Mouse (Mus musculus) right cerebral cortex, adult 18-20 months (tissue): ENCODE measurements around the gene Erf.
A peak's percentile ranks its signal among the peaks of the same experiment; 100 is the strongest.

Experiments used
- DNase-seq: peaks from one replicate; pipeline ENCODE4 v3.0.0; 2022; ENCODE audit warnings: mixed read lengths

Erf gene

DNA sequence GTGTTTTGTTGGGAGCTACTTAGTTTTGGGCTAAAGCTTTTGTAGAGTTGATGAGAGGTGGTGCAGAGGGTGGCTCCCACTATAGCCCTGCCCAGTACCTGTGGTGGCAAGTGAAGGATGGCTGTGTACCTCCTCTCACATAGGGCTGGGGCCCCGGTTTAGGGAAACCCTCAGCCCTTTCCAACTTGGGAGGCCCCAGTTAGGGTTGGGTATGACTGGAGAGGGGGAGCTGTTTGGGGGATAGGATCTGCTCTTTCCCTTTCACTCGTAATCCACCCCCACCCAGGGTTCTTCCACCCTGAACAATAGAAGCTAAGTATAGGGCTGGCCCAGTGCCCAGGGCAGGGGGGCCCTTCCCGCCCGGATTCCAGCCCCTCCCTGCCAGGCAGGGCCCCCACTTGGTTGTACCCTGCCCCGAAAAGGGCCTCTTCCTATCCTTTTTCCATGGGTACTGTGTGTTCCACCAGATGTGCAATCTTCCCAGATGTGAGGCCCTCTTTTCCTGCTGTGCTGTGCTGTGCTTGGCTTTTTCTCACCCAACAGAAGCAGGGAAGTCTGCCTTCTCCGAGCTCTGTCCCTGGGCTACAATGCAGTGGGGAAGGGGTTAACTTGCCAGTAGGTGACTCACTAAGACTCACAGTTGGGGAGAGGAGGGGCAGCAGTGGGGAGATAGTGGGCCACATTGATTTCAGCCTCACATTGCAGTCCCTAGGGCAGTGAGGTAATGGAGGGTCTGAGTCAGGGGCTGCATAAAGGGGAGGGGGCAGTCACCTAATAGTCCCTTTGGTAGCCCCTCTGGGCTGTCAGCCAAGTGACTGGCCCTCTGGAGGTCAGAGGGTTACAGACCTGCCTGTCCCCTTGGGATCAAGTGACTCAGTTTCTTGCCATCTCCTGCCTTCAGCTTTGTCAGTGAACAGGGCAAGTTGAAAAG is 29.6 kb upstream of the Erf start:
- peak; percentile 32 for DNase-seq

DNA sequence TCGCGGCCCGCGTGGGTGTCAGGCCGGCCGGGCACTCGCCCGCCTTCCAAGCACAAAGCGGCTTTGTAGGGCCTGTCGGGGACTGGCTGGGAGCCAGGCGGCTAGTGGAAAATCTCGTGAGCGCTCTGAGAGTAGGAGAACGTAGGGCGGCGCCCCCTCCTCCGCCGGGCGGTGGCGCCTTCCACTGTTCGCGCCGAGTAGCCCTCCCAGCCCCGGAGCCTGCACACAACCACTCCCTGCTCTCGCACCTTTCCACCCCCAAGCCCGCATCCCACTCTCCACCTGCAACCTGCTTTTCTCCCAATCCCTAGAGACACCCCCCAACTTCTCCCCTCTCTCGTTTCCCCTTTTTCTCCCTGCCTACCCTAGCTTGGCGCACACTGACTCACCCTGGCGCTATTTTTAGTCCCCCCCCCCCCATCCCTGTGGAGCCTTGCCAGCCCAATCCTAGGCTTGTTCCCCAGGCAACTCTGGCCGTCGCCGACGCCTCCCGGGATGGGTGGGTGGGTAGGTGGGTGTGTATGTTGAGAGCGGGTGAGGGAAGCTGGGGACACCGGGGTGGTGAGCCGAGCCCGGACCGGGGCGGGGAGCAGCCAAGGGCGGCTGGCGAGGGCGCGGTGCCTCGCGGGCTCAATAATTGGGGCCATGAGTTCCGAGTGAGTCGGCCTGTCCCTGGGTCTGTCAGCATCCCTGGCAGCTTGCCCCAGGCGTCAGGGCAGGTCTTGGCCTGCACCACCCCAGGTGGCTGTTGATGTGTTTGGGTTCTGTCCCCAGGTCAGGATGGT is 28.7 kb upstream of the Erf start:
- peak; percentile 92 for DNase-seq

DNA sequence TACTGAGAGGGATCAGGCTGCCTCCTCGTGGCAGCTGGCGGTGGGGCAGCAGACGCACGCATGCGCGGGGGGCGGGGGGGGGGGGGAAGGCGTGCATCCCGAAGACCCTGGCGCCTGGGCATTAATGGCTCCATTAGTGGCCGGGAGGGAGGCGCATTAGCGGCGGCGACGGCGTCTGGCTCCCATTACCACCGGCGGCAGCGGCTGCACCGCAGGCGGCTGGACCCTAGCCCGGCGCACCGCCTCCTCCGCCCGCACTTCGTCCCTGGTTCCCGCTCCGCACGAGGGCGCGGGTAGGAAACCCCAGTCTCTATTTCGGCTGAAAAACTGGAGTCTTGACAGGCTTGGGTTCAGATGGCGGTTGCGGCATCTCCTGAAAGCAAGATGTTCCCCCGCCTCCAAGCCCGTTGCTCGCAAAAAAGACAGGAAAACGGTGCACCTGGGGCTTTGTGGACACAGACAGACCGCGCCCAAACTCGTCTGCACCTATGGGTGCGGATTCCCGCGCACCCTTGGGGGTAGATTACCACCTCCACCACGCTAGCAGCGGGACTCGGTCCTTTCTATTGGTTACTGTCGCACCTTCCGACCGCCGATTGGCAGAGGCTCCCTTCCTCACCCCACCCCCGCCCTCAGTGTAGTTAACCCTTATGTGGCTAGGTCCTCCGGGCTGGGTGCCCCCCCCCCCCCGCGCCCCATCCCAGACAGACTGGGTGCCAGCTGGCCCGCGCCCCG is 27.9 kb upstream of the Erf start:
- peak; percentile 88 for DNase-seq

DNA sequence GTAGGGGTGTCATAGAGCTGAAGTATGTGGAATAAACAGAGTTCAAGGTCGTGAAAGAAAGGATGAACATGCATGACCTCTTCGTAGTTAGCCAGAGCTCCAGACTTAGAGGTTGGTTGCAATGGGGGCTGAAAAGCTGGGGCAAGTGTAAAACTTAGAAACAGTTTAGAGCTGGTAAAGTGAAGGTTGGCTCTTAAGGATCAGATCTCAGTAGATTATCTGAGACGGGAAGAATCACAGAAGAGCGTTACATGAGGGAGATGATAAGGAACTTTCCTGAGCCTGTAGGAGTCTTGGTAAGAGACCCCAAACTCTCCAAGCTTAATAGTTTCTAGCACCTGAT is 27.4 kb upstream of the Erf start:
- DNase-seq, result no peak

DNA sequence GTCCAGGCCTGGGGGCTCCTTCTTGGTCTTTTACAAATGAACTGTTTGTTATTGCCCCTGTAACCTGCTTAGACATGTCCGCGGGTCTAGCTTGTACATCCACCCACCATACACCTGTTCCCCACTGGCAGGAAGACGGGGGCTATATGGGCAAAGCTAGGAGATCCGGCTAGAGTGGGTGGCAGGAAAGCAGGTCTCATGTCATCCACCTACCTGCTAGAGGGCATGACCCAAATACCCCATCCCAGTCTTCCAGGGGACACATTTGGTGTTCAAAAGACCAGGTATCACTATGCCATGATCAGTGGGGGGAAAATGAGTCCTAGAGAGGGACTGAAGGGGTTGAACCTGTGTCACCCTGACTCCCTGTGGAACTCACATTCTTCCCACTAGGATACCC is 26.8 kb upstream of the Erf start:
- DNase-seq, result no peak

DNA sequence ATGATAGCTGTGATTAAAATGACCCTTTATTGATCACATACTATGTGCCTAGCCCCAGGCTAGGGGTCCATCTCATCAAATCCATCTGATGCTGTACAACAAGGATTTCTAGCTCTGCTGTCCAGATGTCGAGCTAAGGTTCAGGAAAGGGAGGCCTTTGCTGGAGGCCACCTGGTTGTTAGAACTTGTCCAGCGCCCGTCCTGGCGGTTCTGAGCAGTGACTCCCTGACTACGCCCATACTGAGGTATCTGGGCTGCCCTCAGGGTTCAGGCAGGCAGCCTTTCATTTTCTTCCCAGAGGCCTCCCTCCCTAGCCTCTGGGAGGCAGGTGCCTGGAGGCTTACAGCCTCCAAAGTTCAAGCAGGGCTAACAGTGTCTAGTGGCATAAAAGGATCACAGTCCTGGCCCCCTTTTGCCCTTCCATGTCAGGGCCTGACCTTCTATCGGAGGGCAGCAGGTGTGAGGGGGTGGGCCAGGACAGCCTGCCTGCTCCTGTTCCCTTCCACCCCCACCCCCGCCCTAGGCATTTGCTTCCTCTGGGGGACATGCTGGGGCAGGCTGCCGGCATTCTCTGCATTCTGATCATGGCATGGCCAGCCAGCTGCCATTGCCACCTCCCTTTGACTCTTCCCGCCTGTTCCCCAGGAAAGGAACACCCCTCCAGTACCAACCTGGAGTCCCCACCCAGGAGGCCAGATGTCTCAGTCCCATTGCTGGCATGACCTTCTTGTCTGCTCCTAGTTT is 25.2 kb upstream of the Erf start:
- DNase-seq, result no peak

DNA sequence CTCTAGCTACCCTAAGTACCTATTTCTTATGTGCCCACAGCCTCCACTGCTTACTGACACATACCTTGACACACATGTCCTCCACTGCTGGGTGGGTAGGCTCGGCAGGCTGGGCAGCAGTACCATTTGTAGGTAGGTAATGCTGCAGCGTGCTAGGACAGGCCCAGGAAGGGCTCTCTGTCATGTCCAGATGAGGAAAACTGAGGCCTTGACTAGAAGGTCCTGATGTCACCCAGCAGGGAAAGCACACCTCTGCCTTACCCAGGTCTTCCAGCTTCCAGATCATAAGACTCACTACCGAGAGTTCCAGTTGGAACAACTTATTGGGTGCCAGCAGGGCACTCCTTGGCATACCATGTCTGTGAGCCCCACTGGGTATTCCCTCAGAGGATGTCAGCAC is 24.4 kb upstream of the Erf start:
- DNase-seq, result no peak

DNA sequence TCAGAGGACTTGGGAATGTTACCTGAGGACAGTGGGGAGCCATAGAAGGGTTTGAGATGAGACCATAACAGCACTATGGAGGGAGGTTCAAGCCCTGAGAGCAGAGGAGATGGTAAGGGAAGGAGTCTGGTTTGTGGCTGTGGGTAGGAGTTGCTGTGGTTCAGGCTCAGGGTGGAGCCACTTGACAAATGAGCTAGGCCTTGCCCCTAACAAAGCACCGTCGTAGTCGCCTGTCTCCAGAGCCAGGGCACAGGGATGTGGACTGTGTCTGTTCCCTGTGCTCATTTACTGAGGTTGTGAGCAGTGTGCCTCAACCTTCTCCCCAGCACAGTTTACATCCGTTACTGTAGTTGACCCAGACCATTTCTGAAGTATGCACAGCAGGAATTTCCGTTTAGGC is 24.0 kb upstream of the Erf start:
- DNase-seq, result no peak

DNA sequence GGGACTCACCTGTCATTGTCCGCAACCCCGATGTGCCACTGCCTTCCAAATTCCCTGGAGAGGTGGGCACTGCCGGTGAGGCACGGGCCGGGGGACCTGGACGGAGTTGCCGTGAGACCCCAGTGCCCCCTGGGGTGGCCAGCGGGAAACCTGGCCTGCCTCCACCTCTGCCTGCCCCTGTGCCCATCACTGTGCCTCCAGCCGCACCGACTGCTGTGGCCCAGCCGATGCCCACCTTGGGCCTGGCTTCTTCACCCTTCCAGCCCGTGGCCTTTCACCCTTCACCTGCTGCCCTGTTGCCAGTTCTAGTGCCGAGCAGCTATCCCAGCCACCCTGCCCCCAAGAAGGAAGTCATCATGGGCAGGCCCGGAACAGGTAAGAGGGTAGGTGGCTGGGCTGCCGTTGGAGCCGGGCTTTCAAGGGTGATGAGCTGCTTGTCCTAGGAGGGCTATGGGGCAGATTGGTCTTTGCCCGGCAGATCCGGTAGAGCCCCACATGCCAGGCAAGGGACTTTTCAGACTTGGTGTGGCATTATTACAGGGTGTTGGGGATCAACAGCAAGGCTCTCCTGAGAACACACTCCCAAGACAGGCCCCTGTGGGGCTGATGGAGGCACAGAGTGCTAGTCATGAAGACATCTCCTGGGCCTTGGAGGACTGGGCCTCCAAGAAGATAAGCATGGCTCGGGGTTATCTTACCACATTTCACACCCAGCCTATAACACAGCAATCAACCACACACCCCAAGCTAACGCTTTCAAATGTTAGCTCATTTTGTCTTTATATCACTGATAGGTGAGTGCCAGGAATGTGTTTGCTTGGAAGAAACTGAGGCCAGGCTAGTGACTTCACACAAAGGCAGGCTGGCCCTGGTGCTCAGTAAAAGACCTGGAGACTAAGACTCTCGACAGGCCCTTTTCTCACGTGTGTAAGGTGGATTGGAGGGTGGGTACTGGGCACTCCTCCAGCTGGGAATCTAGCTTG is 23.0 kb upstream of the Erf start:
- no peak for DNase-seq

DNA sequence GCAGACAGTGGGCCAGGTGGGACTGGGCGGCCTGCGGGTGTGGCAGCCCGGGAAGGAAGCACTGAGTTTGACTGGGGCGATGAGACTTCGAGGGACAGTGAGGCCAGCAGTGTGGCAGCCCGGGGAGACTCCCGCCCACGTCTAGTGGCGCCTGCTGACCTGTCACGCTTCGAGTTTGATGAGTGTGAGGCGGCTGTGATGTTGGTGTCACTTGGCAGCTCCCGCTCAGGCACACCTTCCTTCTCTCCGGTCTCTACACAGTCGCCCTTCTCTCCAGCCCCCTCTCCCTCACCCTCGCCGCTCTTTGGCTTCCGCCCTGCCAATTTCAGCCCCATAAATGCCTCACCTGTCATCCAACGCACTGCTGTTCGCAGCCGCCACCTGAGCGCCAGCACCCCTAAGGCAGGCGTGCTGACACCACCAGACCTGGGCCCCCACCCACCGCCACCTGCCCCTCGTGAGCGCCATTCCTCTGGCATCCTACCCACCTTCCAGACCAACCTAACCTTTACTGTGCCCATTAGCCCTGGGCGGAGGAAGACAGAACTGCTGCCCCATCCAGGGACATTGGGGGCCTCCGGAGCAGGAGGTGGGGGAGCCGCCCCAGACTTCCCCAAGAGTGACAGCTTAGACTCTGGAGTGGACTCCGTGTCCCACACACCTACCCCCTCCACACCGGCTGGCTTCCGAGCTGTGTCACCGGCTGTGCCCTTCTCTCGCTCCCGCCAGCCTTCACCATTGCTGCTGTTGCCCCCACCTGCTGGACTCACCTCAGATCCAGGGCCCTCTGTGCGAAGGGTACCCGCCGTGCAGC is 22.1 kb upstream of the Erf start:
- DNase-seq, result no peak

DNA sequence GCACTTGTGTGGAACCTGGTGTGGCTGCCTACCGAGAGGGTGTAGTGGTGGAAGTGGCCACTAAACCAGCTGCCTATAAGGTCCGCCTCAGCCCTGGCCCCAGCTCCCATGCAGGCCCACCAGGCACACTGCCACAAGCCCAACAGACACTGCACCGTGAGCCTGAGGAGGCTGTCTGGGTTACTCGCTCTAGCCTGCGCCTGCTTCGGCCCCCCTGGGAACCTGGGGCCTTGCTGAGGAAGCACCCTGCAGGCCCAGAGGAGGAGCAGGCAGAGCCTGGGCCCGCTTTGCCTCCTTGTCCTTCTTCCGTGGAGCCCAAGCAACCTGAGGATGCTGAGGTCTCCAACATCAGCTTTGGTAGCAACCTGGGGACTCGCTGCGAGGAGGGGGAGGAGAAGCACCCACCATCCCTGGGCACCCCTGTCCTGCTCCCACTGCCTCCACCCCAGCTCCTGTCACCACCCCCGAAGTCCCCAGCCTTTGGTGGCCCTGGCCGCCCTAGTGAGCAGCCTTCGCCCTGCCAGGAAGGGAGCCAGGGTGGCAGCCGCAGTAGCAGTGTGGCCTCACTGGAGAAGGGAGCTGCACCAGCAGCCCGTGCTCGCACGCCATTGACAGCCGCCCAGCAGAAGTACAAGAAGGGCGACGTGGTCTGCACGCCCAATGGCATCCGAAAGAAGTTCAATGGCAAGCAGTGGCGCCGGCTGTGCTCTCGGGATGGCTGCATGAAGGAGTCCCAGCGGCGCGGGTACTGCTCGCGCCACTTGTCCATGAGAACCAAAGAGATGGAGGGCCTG is 21.3 kb upstream of the Erf start:
- DNase-seq, result no peak

DNA sequence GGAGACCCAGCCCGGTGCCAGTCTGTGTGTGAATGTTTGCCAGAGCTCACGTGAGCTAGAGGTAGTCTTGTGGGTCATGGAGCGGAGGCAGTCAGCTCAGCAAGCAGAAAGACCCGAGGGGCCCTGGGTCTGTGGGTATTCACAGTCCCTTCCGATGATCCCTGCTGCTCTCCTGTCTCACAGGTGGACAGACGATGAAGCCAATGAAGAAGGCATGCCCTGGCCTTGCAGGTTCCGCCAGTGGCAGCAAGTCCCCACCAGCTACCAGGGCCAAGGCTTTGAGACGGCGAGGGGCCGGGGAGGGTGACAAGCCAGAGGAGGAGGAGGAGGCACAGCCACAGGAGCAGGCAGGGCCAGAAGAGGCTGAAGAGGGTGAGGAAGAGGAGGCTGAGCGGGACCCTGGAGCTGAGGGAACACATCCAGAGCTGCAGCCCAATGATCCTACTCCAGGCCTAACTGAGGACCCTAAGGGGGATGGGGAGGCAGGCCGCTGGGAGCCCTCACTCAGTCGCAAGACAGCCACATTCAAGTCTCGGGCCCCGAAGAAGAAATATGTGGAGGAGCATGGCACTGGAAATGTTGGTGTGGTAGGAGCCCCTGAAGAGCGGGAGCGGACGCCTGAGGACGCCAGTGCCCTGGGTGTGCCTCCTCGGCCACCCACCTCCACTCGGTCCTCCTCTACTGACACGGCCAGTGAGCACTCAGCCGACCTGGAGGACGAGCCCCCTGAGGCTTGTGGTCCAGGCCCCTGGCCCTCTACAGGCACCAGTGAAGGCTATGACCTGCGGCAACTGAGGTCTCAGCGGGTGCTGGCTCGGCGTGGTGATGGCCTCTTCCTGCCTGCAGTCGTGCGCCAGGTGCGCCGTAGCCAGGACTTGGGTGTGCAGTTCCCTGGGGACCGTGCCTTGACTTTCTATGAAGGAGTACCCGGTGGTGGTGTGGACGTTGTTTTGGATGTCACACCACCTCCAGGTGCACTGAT is 20.4 kb upstream of the Erf start:
- no peak for DNase-seq

DNA sequence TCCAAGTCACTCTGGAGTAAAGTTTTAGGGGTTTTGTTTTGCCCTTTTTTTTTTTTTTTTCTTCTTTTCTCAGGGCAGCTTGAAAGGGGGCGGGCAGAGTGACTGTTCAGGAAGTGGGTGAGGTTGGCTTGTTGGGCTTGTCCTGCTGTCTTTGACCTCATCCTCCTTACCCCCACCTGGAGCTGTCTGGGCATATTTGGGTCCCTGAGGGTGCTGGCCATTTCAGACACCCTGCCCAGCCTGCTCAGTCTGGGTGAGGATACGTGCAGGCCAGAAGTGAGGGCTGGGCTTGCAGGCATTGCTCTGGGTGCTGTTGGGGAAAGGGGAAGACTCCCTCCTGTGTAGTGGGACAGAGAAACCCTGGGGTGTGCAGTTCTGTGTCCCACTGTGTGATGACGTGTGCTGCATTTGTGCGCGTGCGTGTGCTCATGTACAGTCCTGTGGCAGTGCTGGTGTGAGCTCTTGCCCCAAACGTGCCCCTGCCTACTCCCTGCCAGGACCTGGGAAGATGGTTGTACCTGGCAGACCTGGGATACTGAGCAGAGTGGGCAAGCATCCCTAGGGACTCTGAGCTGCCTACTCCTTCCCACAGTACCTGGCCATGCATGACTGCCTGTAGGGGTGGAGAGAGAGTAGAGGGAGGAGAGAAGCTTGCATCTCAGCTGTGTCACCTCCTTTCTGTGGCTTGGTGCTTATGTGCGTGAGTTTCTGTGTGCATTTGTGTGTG is 19.1 kb upstream of the Erf start:
- DNase-seq, result no peak

DNA sequence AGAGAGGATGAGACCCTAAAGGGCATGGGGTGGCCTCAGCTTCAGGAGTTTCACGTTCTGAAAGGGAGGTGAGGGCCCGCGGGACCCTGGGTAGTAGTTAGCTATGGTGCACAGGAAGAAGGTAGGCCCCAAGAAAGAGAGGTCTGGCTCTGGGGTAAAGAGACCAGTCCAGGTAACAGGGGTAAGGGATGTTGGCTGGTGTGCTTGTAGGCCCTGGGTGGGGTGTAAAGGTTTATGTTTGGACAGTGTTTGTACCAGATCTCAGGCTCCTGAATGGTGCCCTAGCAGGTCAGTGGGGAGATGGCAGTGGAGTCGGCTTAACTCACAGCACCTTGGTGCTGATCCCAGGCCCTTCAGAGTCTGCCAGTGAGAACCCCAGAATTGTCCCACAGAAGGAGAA is 18.5 kb upstream of the Erf start:
- no peak for DNase-seq

DNA sequence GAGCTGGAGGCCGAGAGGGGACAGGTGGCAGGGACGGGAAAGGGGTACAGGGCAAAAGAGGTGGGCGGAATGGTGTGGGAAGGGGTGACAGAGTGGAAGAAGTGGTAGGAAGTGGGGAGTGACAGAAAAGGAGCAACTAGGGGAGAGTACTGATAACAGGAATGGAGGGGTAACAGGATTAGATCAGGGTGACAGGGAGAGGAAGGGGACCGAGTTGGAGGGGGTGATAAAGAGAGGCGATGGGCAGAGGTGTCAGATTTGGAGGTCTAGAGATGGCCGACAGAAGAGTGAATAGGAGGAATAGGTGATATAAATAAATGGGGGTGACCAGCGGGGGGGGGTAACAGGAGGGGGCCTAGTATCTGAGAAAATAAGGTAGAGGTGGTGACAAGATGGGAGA is 18.0 kb upstream of the Erf start:
- DNase-seq, result no peak

DNA sequence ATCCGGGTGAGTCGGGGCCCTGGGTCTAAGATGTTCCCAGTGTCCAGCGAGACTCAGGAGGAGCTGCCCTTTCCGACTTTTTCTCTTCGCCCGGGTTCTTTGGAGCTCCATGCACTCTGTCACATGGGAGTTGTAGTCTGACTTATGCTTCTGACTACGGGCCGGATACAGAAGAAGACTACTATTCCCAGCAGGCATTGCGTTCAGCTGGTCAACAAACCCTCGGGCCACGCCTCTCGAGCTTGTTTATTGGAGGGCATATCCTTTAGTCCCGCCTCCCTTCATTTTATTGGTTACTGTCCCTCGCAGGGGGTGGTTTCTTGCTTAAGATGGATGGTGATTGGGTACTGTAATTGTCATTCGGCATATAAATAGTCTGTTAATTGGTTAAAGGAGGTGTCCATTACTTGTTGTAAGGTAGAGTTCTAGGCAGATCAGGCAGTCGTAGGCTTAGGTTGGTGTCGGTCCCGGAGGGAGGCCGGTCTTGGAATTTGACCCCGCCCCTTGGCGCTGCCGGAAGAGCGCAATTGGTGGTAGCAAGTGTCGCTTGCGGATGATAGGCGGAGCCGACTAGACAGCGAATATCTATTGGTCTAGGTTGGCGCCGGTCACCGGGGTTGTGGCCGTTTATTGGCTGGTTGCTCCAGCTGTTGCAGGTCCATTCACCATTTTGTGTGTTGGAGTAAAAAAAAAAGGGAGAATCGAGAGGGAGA is 17.3 kb upstream of the Erf start:
- peak; percentile 100 for DNase-seq

DNA sequence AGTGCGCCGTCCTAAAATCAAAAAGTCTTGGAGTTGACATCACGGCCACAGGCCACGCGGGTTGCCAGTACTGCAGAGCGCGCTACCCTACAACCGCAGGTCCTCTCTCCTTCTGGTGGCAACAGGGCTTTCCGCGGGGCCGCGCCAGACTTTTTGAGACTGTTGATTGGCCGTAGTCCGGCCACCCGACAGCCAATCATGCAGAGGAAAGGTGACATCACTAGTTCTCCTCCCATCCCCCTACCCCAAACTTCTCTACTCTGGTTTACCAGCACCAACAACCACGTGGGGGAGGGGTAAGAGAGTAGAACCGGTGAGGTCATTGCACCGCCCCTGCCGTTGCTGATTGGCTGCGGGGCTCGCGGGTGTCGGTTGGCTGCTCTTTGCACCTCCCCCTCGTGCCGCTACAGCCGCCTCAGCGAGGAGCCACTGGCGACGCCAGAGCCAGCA is 16.8 kb upstream of the Erf start, which contains the start of gene Cic:
Cic (plus strand) TSS at position 404 of the 450 bp plus-strand sequence.
- DNase-seq, result peak; percentile 99
